Mouse (Mus musculus) embryo, embryonic 11 days (tissue): Measurements from ENCODE around the gene Eps15l1.

Experiments
- DNase-seq: peaks from one replicate; pipeline ENCODE4 v3.0.0-alpha.2; 2015

The Eps15l1 gene

DNA sequence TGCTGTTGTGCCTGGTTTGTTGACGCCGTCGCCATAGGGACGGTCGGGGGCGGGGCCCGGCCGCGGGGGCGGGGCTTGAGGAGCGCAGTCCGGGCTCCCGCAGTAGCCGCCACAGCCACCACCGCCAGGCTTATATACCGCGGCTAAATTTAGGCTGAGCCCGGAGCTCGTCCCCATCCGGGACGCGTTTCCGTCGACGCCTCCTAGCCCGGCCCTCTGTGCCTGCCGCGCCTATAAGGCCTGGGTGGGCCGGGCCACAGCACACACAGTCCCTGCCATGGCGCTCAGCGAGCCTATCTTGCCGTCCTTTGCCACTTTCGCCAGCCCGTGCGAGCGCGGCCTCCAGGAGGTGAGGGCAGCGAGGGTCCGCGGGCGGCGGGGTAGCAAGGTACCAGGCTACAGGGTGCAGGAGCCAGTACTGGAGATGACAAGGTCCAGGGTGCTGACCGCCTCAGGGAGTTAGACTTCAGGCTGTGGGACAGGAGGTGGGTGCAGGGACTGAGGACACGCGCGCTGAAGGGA, 102.4 kb downstream of the Eps15l1 start, which contains the start of gene Klf2:
Gene Klf2, plus strand, starts transcription at position 233 of the 522 bp plus-strand sequence.
- DNase-seq = peak; percentile 90

GRCm38 (mm10) chr8:72317741-72318301, 103.4 kb downstream of the Eps15l1 start:
- DNase-seq = no peak

DNA sequence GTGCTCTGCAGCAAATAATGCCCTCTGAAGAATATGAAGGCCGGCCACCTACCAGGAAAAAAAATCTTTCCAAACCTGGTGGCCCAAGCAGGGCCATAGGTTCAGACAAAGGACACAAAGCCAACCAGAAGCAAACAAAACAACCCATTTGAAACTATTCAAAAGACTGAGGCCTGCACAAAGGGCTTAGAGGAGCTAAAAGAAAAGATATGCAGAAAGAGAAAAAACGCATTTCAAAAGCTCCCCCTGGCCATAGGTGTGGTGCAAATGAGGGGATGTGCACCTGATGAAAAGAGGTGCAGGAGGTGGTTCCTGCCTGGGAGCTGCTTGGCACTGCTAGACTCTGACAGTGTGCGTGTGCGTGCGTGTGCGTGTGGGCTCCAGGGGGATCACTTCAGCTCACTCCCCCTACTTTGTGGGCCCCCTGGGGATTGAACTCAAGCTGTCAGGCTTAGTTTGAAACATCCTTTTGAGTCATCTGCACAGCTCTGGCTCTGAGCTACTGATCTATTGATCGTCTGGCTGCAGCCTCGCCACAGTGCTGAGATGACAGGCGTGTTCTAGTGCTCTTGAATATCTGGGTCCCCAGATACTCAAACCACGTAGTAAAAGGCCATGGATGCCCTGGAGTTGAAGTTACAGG, 105.1 kb downstream of the Eps15l1 start:
- peak; percentile 18 for DNase-seq

DNA sequence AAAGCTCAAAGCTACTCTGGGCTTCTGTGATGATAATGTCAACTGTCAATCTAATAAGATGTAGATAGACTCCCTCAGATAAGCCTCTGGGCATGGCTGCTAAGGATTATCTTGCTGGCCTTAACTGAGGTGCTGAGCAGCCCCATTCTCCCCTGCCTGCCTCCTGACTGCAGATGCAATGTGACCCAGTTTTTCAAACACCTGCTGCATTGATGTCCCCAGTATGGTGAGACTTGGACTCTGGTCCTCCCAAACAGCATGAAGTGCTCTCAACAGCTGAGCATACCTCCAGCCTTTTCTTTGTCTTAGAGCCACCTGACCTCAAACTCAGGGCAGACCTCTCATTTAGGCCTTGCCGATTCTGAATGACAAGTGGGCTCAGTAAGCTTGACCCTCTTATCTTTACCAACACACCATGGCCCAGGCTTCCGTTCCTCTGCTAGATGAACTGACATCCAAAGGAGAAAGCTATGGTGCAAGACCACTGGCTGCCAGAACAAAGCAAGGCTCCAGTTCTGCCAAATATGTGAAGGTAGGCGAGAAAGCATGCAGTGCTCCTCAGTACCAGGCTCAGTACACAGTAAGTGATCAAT, 108.2 kb downstream of the Eps15l1 start:
- no peak for DNase-seq

DNA sequence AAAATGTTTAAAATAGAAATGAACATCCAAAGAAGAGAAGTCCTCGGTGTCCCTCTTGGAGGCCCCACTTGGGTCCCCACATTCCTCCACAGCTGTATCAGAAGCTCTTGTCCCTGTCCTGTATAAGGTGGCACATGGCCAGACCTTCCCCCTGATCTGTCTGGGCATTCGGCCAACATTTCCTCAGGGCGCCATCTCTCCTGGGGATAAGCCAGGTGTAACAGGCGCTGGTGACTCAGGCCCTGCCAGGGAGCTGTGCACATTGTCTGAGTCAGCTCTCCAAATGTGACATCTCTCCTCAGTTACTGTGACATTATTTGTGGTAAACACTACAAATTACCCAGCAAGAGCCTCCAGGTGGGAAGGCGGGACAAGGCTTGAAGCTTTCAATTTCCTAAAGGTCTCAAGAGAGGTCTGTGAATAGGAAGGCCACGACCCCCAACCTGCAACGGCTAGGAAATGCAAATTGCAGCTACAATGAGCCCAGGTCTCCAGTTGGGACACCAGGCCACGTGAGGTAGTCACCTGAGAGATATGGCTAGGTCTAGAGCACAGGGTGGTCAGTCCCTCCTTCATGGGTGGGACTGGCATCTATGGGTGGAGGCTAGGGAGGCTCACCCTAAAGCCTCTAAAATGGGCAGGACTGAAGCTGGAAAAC, 110.3 kb downstream of the Eps15l1 start:
- no peak for DNase-seq

DNA sequence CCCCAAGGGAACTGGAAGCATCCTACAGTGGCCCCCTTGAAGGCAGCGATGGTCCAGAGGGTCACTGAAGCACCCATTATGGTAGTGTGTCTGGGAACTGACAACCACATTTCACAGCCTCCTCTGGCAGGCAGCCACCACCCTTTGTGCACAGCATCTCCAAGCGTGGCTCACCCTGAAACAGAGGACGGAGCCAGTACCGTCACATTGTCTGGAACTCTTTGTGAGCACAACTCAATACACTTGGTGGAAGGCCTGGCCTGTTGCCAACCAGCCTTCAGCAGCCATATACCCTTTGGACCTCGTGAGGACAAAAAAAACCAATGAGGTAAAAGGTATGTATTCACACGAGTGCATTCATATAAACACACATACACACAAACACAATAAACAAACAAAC, 113.0 kb downstream of the Eps15l1 start:
- no peak for DNase-seq

DNA sequence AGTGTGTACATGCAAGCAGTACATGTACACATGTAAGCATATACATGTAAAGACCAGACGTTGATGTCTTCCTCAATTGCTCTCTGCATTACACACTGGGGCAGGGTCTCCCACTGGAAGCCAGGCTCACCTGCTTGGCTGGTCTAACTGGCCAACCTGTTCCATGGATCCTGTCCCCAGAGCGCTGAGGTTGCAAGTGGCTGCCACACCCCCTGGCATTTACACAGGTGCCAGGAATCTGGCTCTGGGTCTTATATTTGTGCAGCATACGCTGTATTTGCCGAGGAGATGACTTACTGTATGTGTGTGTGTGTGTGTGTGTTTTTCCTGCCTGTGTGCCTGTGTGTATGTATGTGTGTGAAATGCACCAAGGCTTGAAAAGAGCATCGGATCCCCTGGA, 114.3 kb downstream of the Eps15l1 start:
- no peak for DNase-seq

DNA sequence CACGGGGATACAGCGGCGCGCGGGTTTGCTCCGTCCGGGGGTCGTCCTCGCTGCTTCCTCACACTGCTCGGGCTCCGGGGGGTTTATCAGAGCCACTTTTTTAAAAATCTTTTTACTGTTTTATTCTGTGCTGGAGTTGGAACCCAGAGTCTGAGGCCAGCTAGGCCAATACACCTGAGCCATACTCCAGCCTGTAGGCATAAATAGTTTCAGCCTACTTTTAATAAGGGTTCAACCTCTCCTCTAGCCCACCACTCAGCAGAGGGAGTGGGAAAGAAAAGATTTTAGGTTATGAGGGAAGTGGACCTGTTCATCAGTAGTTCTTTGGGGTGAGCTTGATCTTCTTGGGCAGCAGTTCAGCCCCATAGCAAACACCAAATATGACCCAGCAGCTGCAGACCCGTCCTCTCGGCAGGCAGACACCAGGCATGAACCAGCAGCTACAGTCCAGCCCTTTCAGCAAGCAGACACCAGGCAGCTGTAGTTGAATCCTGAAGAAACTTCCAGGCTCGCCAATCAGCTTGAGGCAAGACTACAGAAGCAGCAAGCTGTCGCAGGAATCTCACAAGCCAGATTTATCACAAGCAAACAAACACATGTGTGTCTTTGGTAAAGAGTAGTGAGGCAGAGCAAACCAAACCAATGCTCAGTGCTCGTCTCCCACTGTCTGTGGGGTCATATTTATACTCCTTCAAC, 115.9 kb downstream of the Eps15l1 start, which contains the start of gene Gm10282:
Gene Gm10282, minus strand, starts transcription at position 51 of the 696 bp plus-strand sequence.
- DNase-seq = no peak

GRCm38 (mm10) chr8:72303633-72304032, 117.6 kb downstream of the Eps15l1 start:
- no peak for DNase-seq

DNA sequence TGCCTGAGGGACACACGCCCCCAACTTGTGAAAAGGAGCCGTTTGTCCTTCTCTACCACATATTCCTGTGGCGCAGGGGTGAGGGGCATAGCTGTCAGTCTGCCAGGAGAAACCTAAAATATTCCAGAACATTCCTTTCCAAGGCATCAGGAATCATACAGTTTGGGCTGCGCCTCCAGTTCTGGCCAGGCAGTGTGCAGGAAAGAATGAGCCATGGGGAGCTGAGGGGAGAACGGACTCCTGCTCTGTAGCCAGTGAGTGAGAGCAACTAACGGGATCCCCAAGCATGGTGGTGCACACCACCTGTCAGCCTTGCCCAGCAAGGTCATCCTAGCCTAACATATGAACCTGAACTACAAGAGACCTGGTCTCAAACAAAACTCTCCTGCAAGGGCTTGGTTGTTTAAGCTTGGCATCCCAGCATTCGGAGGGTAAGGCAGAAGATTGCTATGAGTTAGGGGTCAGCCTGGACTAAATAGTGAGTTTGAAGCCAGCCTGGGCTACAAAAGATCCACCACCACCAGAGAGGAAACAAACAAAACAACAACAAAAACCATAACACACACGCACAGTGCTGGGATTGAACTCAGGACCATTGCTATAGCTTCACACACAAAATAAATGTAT, 118.2 kb downstream of the Eps15l1 start:
- DNase-seq = no peak

- DNase-seq = no peak
Observed at GRCm38 (mm10) chr8:72301497-72301896, 119.8 kb downstream of the Eps15l1 start.

DNA sequence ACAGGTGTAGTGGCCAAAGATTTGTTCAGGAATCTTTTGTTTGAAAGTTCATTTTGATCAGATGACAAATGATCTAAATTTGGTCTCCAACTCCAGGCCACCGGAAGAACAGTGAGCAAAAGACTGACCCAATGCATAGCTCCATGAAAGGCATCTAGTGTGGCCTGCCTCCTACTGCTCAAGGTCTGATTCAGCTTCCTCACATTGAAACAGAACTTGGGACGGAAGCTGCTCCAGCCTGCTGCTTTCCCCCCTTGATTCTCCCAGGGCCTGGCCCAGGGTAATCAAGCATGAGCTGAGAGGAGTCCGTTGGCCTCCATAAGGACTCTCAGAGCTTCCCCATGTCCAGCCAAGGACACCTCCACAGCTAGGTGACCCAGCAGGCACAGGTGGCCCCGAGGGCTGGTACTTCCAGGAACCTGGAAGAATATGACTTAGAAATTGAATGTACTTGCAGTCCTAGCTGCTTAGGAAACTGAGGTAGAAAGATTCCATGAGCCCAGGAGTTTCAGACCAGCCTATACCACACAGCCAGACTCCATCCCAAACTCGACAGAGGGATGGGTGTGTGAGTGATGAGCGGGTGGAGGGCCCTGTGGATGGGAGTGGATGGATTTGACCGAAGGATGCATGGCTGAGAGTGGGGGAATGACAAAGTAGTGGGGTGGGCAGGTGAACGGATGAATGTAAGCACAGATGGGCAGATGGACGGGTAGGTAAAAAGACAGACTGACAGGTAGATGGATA, 120.4 kb downstream of the Eps15l1 start:
- no peak for DNase-seq

- DNase-seq = no peak
Observed at GRCm38 (mm10) chr8:72298928-72299327, 122.3 kb downstream of the Eps15l1 start.

GRCm38 (mm10) chr8:72296561-72296960, 124.7 kb downstream of the Eps15l1 start:
- no peak for DNase-seq

DNA sequence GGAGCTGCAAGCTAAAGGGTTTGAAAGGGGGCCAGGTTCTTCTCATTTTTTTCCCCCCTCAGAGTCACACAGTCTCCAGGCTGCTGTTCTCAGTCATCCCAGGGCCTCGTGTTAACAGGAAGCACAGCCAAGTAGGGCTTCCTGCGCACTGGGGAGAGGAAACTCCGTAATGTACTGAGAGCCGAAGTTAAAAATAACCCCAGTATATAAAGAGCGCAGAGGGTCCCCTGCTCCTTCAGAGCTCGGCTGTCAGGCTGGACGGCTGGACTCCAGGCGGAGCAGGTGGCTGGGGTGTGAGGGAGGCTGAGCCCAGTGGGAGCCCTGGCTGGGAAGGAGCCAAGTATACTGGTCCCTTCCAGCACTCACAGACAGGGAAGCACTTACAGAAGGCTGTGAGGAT, 125.6 kb downstream of the Eps15l1 start:
- peak; percentile 21 for DNase-seq

DNA sequence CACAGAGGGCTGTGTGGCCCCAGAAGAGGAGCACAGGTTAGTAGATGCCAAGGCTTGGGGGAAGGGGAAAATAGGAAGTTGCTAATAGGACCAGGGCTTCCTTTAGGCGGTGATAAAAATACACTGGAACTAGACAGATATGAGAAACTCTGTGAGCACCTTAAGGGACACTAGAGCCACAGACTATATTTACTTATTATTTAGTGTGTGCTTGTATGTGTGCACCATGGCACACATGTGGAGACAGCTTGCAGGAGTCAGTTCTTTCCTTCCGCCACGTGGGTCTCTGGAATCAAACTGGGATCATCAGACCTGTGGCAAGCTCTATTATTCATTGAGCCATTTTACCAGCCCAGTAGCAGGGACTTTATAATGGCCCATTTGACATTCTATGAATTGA, 126.1 kb downstream of the Eps15l1 start:
- DNase-seq = no peak

DNA sequence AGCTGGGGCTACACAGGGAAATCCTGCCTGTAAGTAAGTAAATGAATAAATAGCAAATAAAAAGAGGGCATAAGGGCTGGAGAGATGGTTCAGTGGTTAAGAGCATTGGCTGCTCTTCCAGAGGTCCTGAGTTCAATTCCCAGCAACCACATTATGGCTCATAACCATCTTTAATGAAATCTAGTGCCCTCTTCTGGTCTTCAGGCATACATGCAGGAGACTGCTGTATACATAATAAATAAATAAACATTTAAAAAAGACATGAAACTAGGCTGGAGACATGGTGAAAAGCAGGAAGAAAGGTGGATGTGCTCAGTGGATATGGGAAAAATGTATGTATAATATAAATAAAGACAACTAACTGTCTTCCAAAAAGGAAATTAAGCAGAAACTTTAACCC, 128.0 kb downstream of the Eps15l1 start:
- no peak for DNase-seq

GRCm38 (mm10) chr8:72291104-72291503, 130.2 kb downstream of the Eps15l1 start:
- no peak for DNase-seq
